Mouse (Mus musculus) cerebellum, adult 9-11 months (tissue): ENCODE data around the gene Pgap3.
A peak's percentile ranks its signal among the peaks of the same experiment; 100 is the strongest.

Experiments
- DNase-seq: peaks from one replicate; pipeline ENCODE4 v3.0.0; 2022

Pgap3 gene

GRCm38 (mm10) chr11:98400161-98400726, at the start of gene Pgap3:
Gene Pgap3, minus strand, starts transcription at chr11:98400490.
- DNase-seq: peak; percentile 92

DNA sequence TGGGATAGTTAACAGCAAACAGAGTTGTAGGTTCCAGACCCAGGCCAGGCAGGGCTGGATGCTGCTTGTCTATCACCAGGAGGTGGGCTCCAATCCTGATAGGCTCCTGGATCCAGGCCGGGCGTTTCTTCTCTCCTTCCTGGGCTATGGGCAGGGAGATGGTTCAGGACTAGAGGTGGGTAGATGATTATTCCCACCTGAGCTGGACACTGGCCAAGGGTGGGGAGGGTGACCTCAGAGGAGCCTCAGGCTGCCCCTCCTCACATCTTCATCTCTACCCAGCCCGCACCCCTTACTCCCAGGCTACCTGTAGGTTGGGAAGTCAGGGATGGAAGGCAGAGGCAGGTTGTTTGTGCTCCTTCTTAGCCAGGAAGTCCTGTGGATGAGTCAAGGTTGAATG, 49.1 kb upstream of the Pgap3 start:
- peak; percentile 52 for DNase-seq

GRCm38 (mm10) chr11:98448191-98448790, 48.0 kb upstream of the Pgap3 start:
- DNase-seq: no peak

- DNase-seq: no peak
These were observed 47.2 kb upstream of the Pgap3 start for GRCm38 (mm10) chr11:98447475-98447834.

GRCm38 (mm10) chr11:98446562-98447474, 46.5 kb upstream of the Pgap3 start:
- DNase-seq: peak; percentile 80

DNA sequence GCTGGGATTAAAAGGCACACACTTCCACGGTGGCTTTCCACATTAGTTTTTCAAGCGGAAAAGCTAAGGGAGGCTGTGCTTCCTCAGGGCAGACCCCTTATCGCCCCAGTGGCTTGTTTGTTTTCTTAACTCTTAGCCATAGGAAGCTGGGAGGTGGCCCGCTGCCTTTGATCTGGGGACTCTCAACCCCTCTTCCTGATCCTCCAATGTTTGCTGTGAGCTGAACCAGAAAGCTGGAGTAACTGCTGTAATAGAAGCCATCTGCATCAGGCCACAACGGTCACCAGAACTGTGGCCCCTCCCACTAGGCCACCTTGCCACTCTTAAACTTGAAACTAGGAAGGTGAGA, 45.9 kb upstream of the Pgap3 start, which contains the start of gene Grb7:
Gene Grb7, plus strand, starts transcription at position 182 of the 349 bp plus-strand sequence.
- DNase-seq: no peak

DNA sequence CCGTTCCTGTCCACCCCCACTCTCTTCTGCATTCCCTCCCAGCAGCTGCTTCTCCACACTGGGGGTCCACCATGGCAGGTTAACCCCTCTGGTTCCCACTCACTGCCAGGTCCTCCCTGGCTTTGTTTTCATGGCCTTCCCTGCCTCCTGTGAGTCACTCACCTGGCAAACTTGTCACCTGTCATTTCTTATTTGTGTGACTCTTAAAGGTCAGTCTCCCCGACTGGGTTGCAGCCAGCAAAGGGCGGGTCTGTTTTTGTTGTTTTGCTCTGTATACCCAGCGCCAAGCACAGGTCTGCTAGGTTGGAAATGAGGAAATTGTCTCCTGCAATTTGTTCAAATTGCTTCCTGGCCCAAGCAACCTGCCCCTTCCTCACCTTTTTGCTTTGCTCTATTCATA, 45.4 kb upstream of the Pgap3 start:
- no peak for DNase-seq

- DNase-seq: no peak
These were observed 44.9 kb upstream of the Pgap3 start for GRCm38 (mm10) chr11:98445238-98445637.

GRCm38 (mm10) chr11:98443688-98444087, 43.4 kb upstream of the Pgap3 start:
- DNase-seq: no peak

GRCm38 (mm10) chr11:98438331-98439158, 38.3 kb upstream of the Pgap3 start, which contains the start of gene Mien1:
Gene Mien1, minus strand, starts transcription at chr11:98438991.
- DNase-seq: peak; percentile 95

DNA sequence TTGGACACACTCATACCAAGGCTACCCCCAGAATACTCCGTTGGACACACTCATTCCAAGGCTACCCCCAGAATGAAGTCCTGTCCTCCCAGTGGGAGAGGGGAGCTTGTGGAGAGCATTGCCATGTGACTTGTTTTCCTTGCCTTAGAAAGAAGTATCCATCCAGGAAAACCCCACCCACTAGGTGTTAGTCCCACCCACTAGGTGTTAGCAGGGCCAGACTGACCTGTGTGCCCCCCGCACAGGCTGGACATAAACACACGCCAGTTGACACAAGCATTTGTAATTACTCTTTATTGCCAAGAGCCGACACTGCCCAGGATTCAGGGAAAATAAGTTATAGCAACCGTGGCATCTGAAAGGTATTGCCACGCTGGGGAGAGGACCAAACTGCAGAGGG, 37.2 kb upstream of the Pgap3 start:
- DNase-seq: peak; percentile 54

DNA sequence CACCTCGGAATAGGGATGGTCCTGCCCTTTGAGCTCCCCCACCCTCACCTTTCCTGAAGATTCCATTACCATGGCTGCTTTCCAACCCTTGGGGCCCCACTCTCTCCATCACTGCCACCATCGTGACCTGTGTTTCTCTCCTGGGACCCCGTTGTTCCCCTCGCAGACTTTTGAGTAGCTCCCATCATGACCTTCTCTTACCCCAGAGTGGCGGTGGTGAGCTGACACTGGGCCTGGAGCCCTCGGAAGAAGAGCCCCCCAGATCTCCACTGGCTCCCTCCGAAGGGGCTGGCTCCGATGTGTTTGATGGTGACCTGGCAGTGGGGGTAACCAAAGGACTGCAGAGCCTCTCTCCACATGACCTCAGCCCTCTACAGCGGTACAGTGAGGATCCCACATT, 35.4 kb upstream of the Pgap3 start:
- DNase-seq: no peak

DNA sequence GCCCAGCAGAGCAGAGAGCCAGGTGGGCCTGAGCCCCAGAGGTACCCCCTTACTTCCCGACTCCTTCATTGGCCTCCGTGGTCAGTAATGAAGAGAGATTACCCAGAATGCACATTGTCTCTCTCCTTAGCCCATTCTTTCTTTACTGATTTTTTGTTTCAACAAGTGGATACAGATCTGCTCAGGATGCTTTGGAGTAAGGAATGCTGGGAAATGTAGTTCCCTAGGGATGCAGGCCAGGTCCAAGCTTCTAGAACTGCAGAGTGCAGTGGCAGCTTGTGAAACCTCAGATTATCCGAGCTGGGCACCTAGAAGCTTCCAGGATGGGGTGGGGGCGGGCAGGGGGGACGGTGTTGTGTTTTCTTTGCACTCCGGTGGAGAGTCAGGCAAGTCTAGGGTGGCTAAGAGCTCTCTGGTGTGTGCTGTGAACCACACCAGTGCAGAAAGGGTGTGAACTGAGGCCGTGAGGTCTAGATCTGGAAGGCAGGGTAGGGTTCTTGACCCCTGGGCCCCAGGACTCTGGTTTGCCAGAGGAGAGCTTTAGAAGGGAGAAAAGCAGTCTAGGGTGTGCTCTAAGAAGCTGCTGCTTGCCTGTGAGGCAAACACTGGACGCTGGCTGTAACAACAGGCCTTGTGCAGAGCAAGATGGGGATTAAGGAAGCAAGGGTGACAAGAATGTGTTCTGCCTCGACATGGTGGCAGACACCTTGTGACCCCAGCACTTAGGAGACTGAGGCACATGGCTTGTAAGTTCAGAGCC, 31.6 kb upstream of the Pgap3 start:
- no peak for DNase-seq

GRCm38 (mm10) chr11:98428436-98428835, 28.1 kb upstream of the Pgap3 start:
- DNase-seq: no peak

GRCm38 (mm10) chr11:98426592-98426991, 26.3 kb upstream of the Pgap3 start:
- DNase-seq: no peak

DNA sequence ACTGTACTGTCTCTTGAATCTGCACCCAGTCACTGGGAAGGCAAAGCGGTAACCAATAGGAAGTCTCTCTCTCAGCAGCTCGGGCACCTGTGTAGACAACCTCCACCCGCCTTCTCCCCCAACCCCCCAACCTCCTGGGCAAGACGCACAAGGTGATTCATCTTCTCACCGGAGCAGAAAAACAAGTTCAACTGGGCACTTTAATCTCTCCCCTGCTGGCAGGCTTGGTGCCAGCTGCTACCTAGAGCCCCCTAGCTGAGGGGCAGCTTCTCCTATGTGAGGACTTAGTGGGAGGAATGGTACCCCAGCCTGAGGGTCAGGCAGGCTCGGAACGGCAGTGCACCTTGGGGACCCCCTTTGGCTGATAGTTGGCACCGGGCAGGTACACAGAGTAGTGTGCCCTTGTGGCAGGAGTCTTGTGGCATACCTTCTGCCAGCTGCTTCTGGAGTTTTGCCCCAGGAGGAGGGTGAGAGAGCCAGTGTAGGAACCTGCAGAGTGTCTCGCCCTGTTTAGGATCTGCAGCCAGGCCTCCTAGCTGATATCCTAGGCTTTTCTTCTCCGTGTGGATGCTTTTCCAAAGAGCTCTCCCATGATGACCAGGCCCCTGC, 18.8 kb upstream of the Pgap3 start:
- no peak for DNase-seq

GRCm38 (mm10) chr11:98418273-98418672, 18.0 kb upstream of the Pgap3 start:
- no peak for DNase-seq

GRCm38 (mm10) chr11:98417074-98417473, 16.8 kb upstream of the Pgap3 start:
- no peak for DNase-seq

DNA sequence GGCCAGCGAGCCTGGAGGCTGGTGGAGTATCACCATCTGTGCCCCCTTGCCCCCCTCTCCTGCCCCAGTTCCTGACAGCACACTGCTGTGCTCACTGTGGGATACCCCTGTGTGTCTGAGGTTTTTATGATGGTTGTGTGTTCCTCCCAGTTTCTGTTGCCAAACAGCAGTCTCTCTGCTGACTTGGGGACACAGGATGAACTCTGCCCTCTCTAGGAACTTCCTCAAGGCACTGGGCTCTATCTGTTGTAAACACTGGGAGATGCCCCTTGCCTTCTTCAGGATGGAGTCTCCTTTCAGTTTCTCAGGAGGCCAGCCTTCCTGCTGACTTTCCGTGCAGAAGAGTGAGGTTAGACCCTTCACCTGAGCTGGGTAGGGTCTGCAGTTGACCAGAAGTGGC, 13.9 kb upstream of the Pgap3 start:
- no peak for DNase-seq

DNA sequence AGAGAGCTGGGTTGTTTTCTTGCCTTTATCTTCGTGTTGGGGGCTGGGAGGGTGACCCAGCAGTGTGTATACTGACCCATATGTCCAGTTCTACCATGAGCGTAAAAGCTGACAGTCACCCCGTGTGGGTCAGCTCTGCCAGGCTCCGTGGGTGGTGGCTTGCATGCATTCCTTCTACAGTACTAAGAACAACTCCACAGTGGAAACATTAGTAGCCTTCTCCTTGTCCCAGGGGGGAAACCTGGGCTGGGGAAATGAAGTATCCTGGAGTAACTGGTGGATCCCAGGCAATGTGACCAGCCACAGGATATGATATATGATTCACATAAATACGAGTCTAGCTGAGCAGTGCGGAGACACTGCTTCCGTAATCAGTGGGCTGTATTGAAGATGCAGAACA, 13.4 kb upstream of the Pgap3 start:
- DNase-seq: no peak

DNA sequence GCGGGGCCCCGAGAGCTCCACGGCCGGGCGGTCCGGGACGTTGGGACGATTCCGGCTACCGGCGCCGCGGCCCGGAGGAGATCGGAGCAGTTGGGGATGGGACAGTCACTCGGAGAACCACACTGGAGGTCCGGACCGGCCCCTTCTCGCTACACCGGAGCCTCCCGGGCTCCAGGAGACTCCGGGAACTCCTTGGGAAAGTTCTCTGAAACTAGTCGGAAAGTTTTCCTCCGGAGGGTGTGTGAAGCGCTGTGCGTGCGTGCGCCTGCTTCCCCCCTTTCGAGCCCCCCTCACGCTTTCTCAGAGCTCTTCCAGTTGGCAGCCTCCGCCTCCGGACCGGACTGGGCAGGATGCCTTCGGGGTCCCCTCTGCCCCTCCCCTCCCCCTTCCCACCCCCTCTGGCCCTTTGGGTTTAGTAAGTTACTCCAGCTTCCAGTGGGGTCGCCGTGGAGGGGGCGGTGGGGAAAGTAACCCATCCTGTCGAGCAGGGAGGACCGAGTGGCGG, 12.6 kb upstream of the Pgap3 start:
- no peak for DNase-seq
